Mouse (Mus musculus) C2C12 (cell line): ENCODE data around the gene Olfr1289. TPM values are rescaled to one million over a fixed set of nuclear protein-coding genes. Genes with fewer than 3 reads are reported as not detected.

Source experiments
- H3K27me3 ChIP-seq: one replicate; pipeline ENCODE4 v1.6.1; 2011; ENCODE audit not compliant: control insufficient read depth, insufficient read depth, insufficient read length
- H3K36me3 ChIP-seq: one replicate; pipeline ENCODE4 v1.6.1; 2011; ENCODE audit not compliant: control insufficient read depth, insufficient read depth
- H3K4me3 ChIP-seq: one replicate; pipeline ENCODE4 v1.5.1; 2011; ENCODE audit warnings: mild to moderate bottlenecking, control low read depth; ENCODE audit not compliant: poor library complexity, insufficient read depth, severe bottlenecking
- H3K79me2 ChIP-seq: one replicate; pipeline ENCODE4 v1.6.1; 2011; ENCODE audit not compliant: control insufficient read depth, insufficient read depth
- H3K79me3 ChIP-seq: one replicate; pipeline ENCODE4 v1.6.1; 2011; ENCODE audit warnings: low read depth, control low read depth
- H3ac ChIP-seq: one replicate; pipeline ENCODE3; 2011; ENCODE audit warnings: low read depth; ENCODE audit not compliant: control insufficient read depth, insufficient read length
- CEBPB ChIP-seq: IDR thresholded peaks from one replicate; pipeline ENCODE4 v1.6.1; 2011; ENCODE audit warnings: low read depth, mild to moderate bottlenecking, control low read depth, moderate library complexity
- CTCF ChIP-seq: IDR thresholded peaks from one replicate; pipeline ENCODE4 v1.5.1; 2011; ENCODE audit not compliant: control insufficient read depth, insufficient read depth, insufficient read length
- FOSL1 ChIP-seq: IDR thresholded peaks from one replicate; pipeline ENCODE4 v1.8.0; 2011; ENCODE audit warnings: mild to moderate bottlenecking, low read length; ENCODE audit not compliant: poor library complexity, insufficient read depth, severe bottlenecking
- MAX ChIP-seq: IDR thresholded peaks from one replicate; pipeline ENCODE4 v1.6.1; 2011; ENCODE audit warnings: mild to moderate bottlenecking, control low read depth
- MYOD1 ChIP-seq: IDR thresholded peaks from one replicate; pipeline ENCODE4 v1.6.1; 2011; ENCODE audit warnings: low read depth; ENCODE audit not compliant: control insufficient read depth, insufficient read length
- MYOG ChIP-seq: IDR thresholded peaks from one replicate; pipeline ENCODE4 v1.6.1; 2011; ENCODE audit not compliant: control insufficient read depth, insufficient read length; ENCODE audit errors: extremely low read depth
- USF1 ChIP-seq: IDR thresholded peaks from one replicate; pipeline ENCODE4 v1.6.1; 2011; ENCODE audit warnings: low read depth, mild to moderate bottlenecking, control low read depth, moderate library complexity
- long read RNA-seq, 2 experiments: library from polyadenylated mRNA; unstranded; transcript quantifications; one replicate each; pipeline ENCODE4 v2.0.0; 2019 to 2020
- polyA plus RNA-seq: library from polyadenylated mRNA; unstranded; fragments of >200 nt; fragmentation: generic; extraction: Trizol; gene quantifications from one replicate; pipeline ENCODE4 v1.2.1, GENCODE M21; 2012; ENCODE audit warnings: missing spikeins

Olfr1289 gene
- polyA plus RNA-seq = not detected
- long read RNA-seq, experiment 1 = 0 reads
- long read RNA-seq, experiment 2 = 0 reads

DNA sequence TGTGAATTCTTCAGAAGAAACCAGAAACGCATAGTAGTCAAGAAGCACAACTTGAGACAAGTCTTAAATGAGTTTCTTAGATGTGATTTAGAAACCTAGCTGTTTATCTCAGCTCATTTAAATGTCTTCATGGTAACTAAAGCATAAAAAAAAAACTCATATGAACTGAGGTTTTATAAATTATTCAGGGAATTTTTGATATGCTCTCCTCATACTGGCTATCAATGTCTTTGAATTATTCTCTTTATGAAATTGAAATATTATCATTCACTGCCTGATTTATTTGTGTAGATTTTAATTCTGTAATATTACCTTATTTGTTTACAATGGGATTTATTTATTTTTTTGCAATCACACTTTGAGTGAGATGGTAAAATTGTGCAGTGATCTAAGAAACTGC, at the start of gene Olfr1289:
Olfr1289 (plus strand) TSS at position 301 of the 400 bp plus-strand sequence.
- no peaks in the 10 kb centered on the region for H3K27me3 ChIP-seq
- no peaks in the 10 kb centered on the region for H3K79me3 ChIP-seq
- H3ac ChIP-seq = no peak within 1 kb of the TSS
- no peaks in the 10 kb centered on the region for H3K79me2 ChIP-seq
- H3K36me3 ChIP-seq = no peaks in the 10 kb centered on the region
- no peak for TF ChIP-seq MAX
- no peak within 1 kb of the TSS for H3K4me3 ChIP-seq

DNA sequence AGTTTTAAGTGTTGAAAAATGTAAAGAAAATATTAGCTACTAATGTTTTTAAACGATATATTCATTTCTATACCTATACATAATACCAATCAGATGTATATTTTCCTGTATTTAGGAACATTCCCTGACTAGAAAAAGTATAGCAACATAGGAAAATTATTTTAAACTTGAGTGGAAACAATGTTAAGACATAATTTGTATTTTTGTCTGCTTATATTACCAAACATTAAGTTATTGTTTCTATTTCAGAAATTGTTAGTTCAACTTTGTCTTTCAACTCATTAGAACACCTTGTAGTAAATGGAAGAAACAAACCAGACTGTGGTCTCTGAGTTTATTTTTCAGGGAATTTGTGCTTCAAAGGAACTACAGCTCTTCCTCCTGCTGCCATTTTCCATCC, 31.8 kb upstream of the Olfr1289 start, which contains the start of gene Olfr1287:
Olfr1287 (plus strand) TSS at position 301 of the 400 bp plus-strand sequence.
- TF ChIP-seq MYOG = no peak
- no peak for TF ChIP-seq CTCF
- no peaks in the 10 kb centered on the region for H3K36me3 ChIP-seq
- no peaks in the 10 kb centered on the region for H3K27me3 ChIP-seq
- no peak within 1 kb of the TSS for H3ac ChIP-seq
- H3K79me3 ChIP-seq = no peaks in the 10 kb centered on the region
- no peak within 1 kb of the TSS for H3K4me3 ChIP-seq
- H3K79me2 ChIP-seq = no peaks in the 10 kb centered on the region

DNA sequence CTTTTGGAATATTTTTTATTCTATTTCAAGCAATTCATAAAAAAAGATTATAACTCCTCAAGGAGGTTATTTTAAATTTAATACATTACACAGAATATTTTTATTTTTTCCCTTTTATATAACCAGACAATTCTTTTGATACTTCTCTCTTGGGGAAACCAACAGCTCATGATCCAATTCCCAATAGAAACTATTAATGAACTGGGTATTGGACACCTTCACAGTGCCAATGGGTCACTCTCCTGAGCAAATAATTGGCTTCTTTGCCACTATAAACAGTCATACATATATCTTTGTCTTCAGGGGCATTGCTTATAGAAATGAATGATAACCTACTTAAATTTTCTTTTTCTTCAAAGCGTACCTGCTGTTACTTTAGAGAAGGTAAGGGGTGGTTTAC, 6.8 kb upstream of the Olfr1289 start, which contains the start of gene Olfr1288:
Olfr1288 (plus strand) TSS at position 301 of the 400 bp plus-strand sequence.
- no peaks in the 10 kb centered on the region for H3K27me3 ChIP-seq
- no peak within 1 kb of the TSS for H3ac ChIP-seq
- H3K79me2 ChIP-seq = no peaks in the 10 kb centered on the region
- no peak within 1 kb of the TSS for H3K4me3 ChIP-seq
- no peaks in the 10 kb centered on the region for H3K79me3 ChIP-seq
- H3K36me3 ChIP-seq = no peaks in the 10 kb centered on the region
- TF ChIP-seq CEBPB = no peak
- no peak for TF ChIP-seq MAX
- TF ChIP-seq FOSL1 = no peak
- no peak for TF ChIP-seq MYOG
- no peak for TF ChIP-seq USF1
- TF ChIP-seq CTCF = no peak
- TF ChIP-seq MYOD1 = no peak

DNA sequence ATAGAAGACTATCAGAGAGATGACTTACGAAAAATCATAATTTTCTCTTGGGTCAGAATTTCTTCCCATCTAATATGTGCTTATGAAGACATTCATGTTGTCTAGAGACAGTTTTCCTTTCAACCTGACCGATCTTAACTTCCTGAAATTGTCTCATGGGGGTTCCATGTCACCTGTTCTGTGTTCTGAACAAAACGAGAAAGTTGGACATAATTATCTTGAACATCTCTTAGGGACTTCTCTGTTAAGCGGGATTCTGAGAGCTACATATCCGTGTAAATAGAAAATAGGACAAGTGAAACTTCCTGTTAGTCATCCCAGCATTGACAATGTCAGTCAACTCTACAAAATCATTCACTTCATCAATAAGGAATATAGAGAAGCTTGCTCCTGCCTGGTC, 13.1 kb downstream of the Olfr1289 start, which contains the start of gene Olfr1290:
Olfr1290 (minus strand) TSS at position 101 of the 400 bp plus-strand sequence.
- no peaks in the 10 kb centered on the region for H3K27me3 ChIP-seq
- no peaks in the 10 kb centered on the region for H3K36me3 ChIP-seq
- no peak within 1 kb of the TSS for H3ac ChIP-seq
- H3K79me2 ChIP-seq = no peaks in the 10 kb centered on the region
- no peak within 1 kb of the TSS for H3K4me3 ChIP-seq
- no peaks in the 10 kb centered on the region for H3K79me3 ChIP-seq
- TF ChIP-seq USF1 (no peak), MAX (no peak), MYOG (no peak), CTCF (no peak), CEBPB (no peak), FOSL1 (no peak), MYOD1 (no peak)

DNA sequence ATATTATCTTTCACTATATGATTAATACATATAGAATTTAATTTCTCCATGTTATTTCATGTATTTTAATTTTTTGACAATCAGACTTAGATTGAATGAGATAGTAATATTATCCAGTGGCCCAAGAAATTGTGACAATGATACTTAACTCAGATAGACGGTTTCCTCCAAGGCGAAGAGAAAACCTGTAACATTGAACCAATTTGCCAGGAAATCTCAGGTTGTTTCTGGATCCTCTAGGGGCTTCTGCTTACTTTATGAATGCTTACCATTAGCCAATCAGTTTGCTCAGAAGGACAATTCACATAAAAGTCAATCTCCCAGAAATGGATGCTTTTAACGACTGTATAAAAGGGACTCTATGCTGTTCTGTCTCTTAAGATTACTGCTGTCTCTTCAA, 16.3 kb downstream of the Olfr1289 start, which contains the start of gene Olfr1291-ps1:
Olfr1291-ps1 (plus strand) TSS at position 301 of the 400 bp plus-strand sequence.
- Histone ChIP-seq H3K27me3 (no peaks in the 10 kb centered on the region), H3K79me2 (no peaks in the 10 kb centered on the region)
- TF ChIP-seq MYOG = no peak
- no peak for TF ChIP-seq MYOD1
- no peak for TF ChIP-seq FOSL1
- no peak for TF ChIP-seq CEBPB

DNA sequence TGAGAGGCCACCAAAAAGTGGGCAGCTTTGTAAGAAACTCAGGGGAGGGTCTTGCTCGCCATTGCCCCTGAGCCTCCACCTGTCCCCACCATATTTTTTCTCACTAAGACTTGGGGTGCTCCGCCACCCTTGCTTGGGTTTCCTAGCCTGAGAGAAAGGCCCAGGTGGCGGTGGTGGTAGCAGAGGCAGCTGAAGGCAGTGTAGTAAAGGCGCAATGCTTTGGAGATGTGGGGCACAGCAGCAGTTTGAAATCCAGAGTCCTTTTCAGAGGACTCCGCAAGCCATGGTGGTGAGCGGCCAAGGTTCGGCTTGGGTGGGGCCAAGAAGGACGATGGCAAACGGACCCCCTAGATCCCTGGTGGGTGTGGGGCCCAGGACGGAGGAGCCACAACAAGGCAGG, 36.8 kb downstream of the Olfr1289 start:
- Histone ChIP-seq H3ac (no peak overlapping the region), H3K79me2 (no peaks in the 10 kb centered on the region), H3K79me3 (no peaks in the 10 kb centered on the region)

More for the DNA sequence above, 16.3 kb downstream of the Olfr1289 start, which contains the start of gene Olfr1291-ps1:
- no peaks in the 10 kb centered on the region for H3K36me3 ChIP-seq
- no peak within 1 kb of the TSS for H3ac ChIP-seq
- no peaks in the 10 kb centered on the region for H3K79me3 ChIP-seq
- H3K4me3 ChIP-seq = no peak within 1 kb of the TSS

More for the DNA sequence above, 36.8 kb downstream of the Olfr1289 start:
- TF ChIP-seq USF1 = no peak
- no peak for TF ChIP-seq CEBPB
- no peak for TF ChIP-seq MYOG
- no peak for TF ChIP-seq FOSL1
- no peak for TF ChIP-seq MYOD1
- no peak for TF ChIP-seq CTCF
- TF ChIP-seq MAX = no peak
- H3K4me3 ChIP-seq = no peak overlapping the region
- H3K36me3 ChIP-seq = no peaks in the 10 kb centered on the region
- no peaks in the 10 kb centered on the region for H3K27me3 ChIP-seq
